In genomic region chr14:45566066-45566937, GRCm38 (mm10) we compare ENCODE assay signal across 8 mouse cellular contexts. TPM values are rescaled to one million over a fixed set of nuclear protein-coding genes. Genes with fewer than 3 reads are reported as not detected.
DNase-seq lines count a peak whose midpoint lies in the region; ATAC-seq lines count a peak whose summit lies in the region.

No protein-coding gene starts in this region.

- peak overlapping the region; percentile 56 for H3K4me3 ChIP-seq in heart, embryonic 10.5 days
- peak overlapping the region; percentile 32 for H3K4me3 ChIP-seq in kidney, embryonic 14.5 days (ENCODE audit: low read length)
- peak overlapping the region; percentile 36 for H3K4me3 ChIP-seq in liver, embryonic 13.5 days (replicated peaks)

- WGBS in heart, embryonic 10.5 days = 11% methylated on average over 30 of the region's 33 CpGs
- WGBS in kidney, embryonic 14.5 days = 19% methylated on average over 33 of the region's 33 CpGs
- 18% methylated on average over 33 of the region's 33 CpGs for WGBS in liver, embryonic 13.5 days (ENCODE audit: insufficient replicate concordance)

- peak; percentile 57 for DNase-seq in A20 (ENCODE audit: low read depth, low spot score)
- DNase-seq in adrenal gland, adult (ENCODE audit: inconsistent age in 2 of 2, low spot score in 1 of 2) = peak; percentile 60 to 86
- peak; percentile 93 for DNase-seq in embryo, embryonic 10.5 days (ENCODE audit: low spot score)
- DNase-seq in heart, embryonic 10.5 days (ENCODE audit: low spot score) = peak; percentile 85
- peak; percentile 63 for DNase-seq in liver, embryonic 13.5 days
- peak; percentile 87 for DNase-seq in neural tube, embryonic 10.5 days (ENCODE audit: extremely low spot score, low spot score)
- DNase-seq in thymus, adult 18-20 months = peak; percentile 10 to 21

- H3K4me1 ChIP-seq in heart, embryonic 10.5 days = peaks cover 29% of the 10 kb centered on the region
- H3K4me1 ChIP-seq in kidney, embryonic 14.5 days (ENCODE audit: control insufficient read depth, insufficient read depth, low read length) = peaks cover 5% of the 10 kb centered on the region; the same call in 1 of the 2 replicates
- H3K4me1 ChIP-seq in liver, embryonic 13.5 days (replicated peaks) = no peaks in the 10 kb centered on the region; the same call in 1 of the 2 replicates

- ATAC-seq in kidney, embryonic 14.5 days (ENCODE audit: low FRiP score, low TSS enrichment) = peak; percentile 29; the same call in 1 of the 2 replicates
- 0 out of 2 replicates have a peak, but pooled peaks have one; percentile 20 for ATAC-seq in liver, embryonic 13.5 days (ENCODE audit: low read depth)

- H3K27ac ChIP-seq in heart, embryonic 10.5 days = peak overlapping the region; percentile 91
- H3K27ac ChIP-seq in kidney, embryonic 14.5 days (ENCODE audit: low read depth, low read length) = no peak overlapping the region
- no peak overlapping the region for H3K27ac ChIP-seq in liver, embryonic 13.5 days

- no peaks in the 10 kb centered on the region for H3K36me3 ChIP-seq in heart, embryonic 10.5 days
- no peaks in the 10 kb centered on the region for H3K36me3 ChIP-seq in kidney, embryonic 14.5 days (ENCODE audit: control insufficient read depth, insufficient read depth, low read length)
- no peaks in the 10 kb centered on the region for H3K36me3 ChIP-seq in liver, embryonic 13.5 days

- no peaks in the 10 kb centered on the region for H3K9me3 ChIP-seq in heart, embryonic 10.5 days
- no peaks in the 10 kb centered on the region for H3K9me3 ChIP-seq in kidney, embryonic 14.5 days (ENCODE audit: control insufficient read depth, low read length)
- no peaks in the 10 kb centered on the region for H3K9me3 ChIP-seq in liver, embryonic 13.5 days (replicated peaks)

- peak overlapping the region; percentile 23; the same call in 1 of the 2 replicates for H3K9ac ChIP-seq in kidney, embryonic 14.5 days (ENCODE audit: low read depth, low read length)
- H3K9ac ChIP-seq in liver, embryonic 13.5 days = no peak overlapping the region

- H3K4me2 ChIP-seq in kidney, embryonic 14.5 days (replicated peaks; ENCODE audit: low read depth, low read length) = peak overlapping the region; percentile 49
- H3K4me2 ChIP-seq in liver, embryonic 13.5 days = peak overlapping the region; percentile 57

- H3K27me3 ChIP-seq in heart, embryonic 10.5 days (ENCODE audit: insufficient read depth, poor library complexity, severe bottlenecking) = no peaks in the 10 kb centered on the region
- no peaks in the 10 kb centered on the region for H3K27me3 ChIP-seq in kidney, embryonic 14.5 days (ENCODE audit: control insufficient read depth, insufficient read depth, low read length)
- H3K27me3 ChIP-seq in liver, embryonic 13.5 days = no peaks in the 10 kb centered on the region

RNA-seq across cellular contexts. Expression of gene Fermt2, which starts 36.4 kb away (rescaled TPM):
- polyA plus RNA-seq in heart, embryonic 10.5 days (2016; fragmentation: Nextera tagmentation; extraction: Ambion mirVana) = 175 and 176 TPM in 2 replicates
- polyA plus RNA-seq in kidney, embryonic 14.5 days (2014; fragmentation: Nextera tagmentation; extraction: Ambion mirVana) = 147 and 172 TPM in 2 replicates
- 31.6 and 35.4 TPM in 2 replicates for polyA plus RNA-seq in liver, embryonic 13.5 days (2015; fragmentation: Nextera tagmentation; extraction: Ambion mirVana)

Comparison
In these comparisons a context has a peak if more than half of its experiments do, and no peak if none do; other contexts are left out.
1. DNase-seq: peak in every context shown above with its lines; median percentile 93 in embryo, embryonic 10.5 days; 87 in neural tube, embryonic 10.5 days; 85 in heart, embryonic 10.5 days; 73 in adrenal gland, adult; 63 in liver, embryonic 13.5 days; 57 in A20; 16 in thymus, adult 18-20 months.